Mouse (Mus musculus) T-helper 17 cell (primary cell): ENCODE results near the gene Foxred2.

Source experiments
- in situ Hi-C, 2 experiments: fragments of 300-600 bp; cut with MboI, MseI; formaldehyde crosslinking; loops; 1 replicate in 1 of 2; 2 replicates in 1 of 2; pipeline ENCODE4 v1.15.1; 2025; ENCODE audit warnings: high pct_unique_total_duplicates in 2 of 2

Gene Foxred2

GRCm38 (mm10) chr15:77956404-77956901 lies at the start of gene Foxred2:
Foxred2 (minus strand) TSS chr15:77956722.
- in situ Hi-C loops: loop anchor here (25.0 kb wide), 2 partner anchors 981 to 1731 kb away; partner anchors contain the start of genes Gtpbp1 (in 1 of the 2), Josd1 (in 1 of the 2), Lgals1 (in 1 of the 2) and Nol12 (in 1 of the 2)

- in situ Hi-C loops: no loop called here
Observed at GRCm38 (mm10) chr15:78003929-78004328, 47.4 kb upstream of the Foxred2 start.

GRCm38 (mm10) chr15:78001400-78001799 lies 44.9 kb upstream of the Foxred2 start:
- in situ Hi-C loops: no loop called here

- in situ Hi-C loops: loop anchor here in 1 of 2 experiments (25.0 kb wide), 1 partner anchor 549 kb away; the partner anchor contains the start of genes C1qtnf6 and Sstr3
Observed at GRCm38 (mm10) chr15:77988541-77988940, 32.0 kb upstream of the Foxred2 start.

- in situ Hi-C loops: loop anchor here in 1 of 2 experiments (25.0 kb wide), 1 partner anchor 554 kb away; the partner anchor contains the start of genes C1qtnf6 and Sstr3
Observed at GRCm38 (mm10) chr15:77983391-77983790, 26.9 kb upstream of the Foxred2 start.

- in situ Hi-C loops: loop anchor here in 1 of 2 experiments (25.0 kb wide), 1 partner anchor 555 kb away; the partner anchor contains the start of genes C1qtnf6 and Sstr3
Observed at GRCm38 (mm10) chr15:77982195-77982939, 25.8 kb upstream of the Foxred2 start.

GRCm38 (mm10) chr15:77981181-77981680 lies 24.7 kb upstream of the Foxred2 start:
- in situ Hi-C loops: loop anchor here in 1 of 2 experiments (25.0 kb wide), 1 partner anchor 556 kb away; the partner anchor contains the start of genes C1qtnf6 and Sstr3

- in situ Hi-C loops: loop anchor here in 1 of 2 experiments (25.0 kb wide), 1 partner anchor 558 kb away; the partner anchor contains the start of genes C1qtnf6 and Sstr3
Observed at GRCm38 (mm10) chr15:77979427-77979865, 22.9 kb upstream of the Foxred2 start.

GRCm38 (mm10) chr15:77977663-77978062 lies 21.1 kb upstream of the Foxred2 start:
- in situ Hi-C loops: loop anchor here in 1 of 2 experiments (25.0 kb wide), 1 partner anchor 560 kb away; the partner anchor contains the start of genes C1qtnf6 and Sstr3

- in situ Hi-C loops: loop anchor here (25.0 kb wide), 2 partner anchors 963 to 1713 kb away; partner anchors contain the start of genes Gtpbp1 (in 1 of the 2), Josd1 (in 1 of the 2), Lgals1 (in 1 of the 2) and Nol12 (in 1 of the 2)
Observed at GRCm38 (mm10) chr15:77974165-77974841, 17.8 kb upstream of the Foxred2 start.

- in situ Hi-C loops: loop anchor here (25.0 kb wide), 2 partner anchors 967 to 1717 kb away; partner anchors contain the start of genes Gtpbp1 (in 1 of the 2), Josd1 (in 1 of the 2), Lgals1 (in 1 of the 2) and Nol12 (in 1 of the 2)
Observed at GRCm38 (mm10) chr15:77970470-77971292, 14.2 kb upstream of the Foxred2 start, which contains the start of gene Eif3d. Eif3d (minus strand) TSS chr15:77970813.

GRCm38 (mm10) chr15:77969940-77970469 lies 13.5 kb upstream of the Foxred2 start:
- in situ Hi-C loops: loop anchor here (25.0 kb wide), 2 partner anchors 967 to 1717 kb away; partner anchors contain the start of genes Gtpbp1 (in 1 of the 2), Josd1 (in 1 of the 2), Lgals1 (in 1 of the 2) and Nol12 (in 1 of the 2)

GRCm38 (mm10) chr15:77965117-77965528 lies 8.6 kb upstream of the Foxred2 start:
- in situ Hi-C loops: loop anchor here (25.0 kb wide), 2 partner anchors 972 to 1722 kb away; partner anchors contain the start of genes Gtpbp1 (in 1 of the 2), Josd1 (in 1 of the 2), Lgals1 (in 1 of the 2) and Nol12 (in 1 of the 2)

- in situ Hi-C loops: loop anchor here (25.0 kb wide), 2 partner anchors 975 to 1725 kb away; partner anchors contain the start of genes Gtpbp1 (in 1 of the 2), Josd1 (in 1 of the 2), Lgals1 (in 1 of the 2) and Nol12 (in 1 of the 2)
Observed at GRCm38 (mm10) chr15:77962447-77962846, 5.9 kb upstream of the Foxred2 start.

GRCm38 (mm10) chr15:77960693-77961092 lies 4.2 kb upstream of the Foxred2 start:
- in situ Hi-C loops: loop anchor here (25.0 kb wide), 2 partner anchors 977 to 1727 kb away; partner anchors contain the start of genes Gtpbp1 (in 1 of the 2), Josd1 (in 1 of the 2), Lgals1 (in 1 of the 2) and Nol12 (in 1 of the 2)

- in situ Hi-C loops: loop anchor here (25.0 kb wide), 2 partner anchors 979 to 1729 kb away; partner anchors contain the start of genes Gtpbp1 (in 1 of the 2), Josd1 (in 1 of the 2), Lgals1 (in 1 of the 2) and Nol12 (in 1 of the 2)
Observed at GRCm38 (mm10) chr15:77958071-77958470, 1.5 kb upstream of the Foxred2 start.

GRCm38 (mm10) chr15:77957625-77958024 lies 1.1 kb upstream of the Foxred2 start:
- in situ Hi-C loops: loop anchor here (25.0 kb wide), 2 partner anchors 980 to 1730 kb away; partner anchors contain the start of genes Gtpbp1 (in 1 of the 2), Josd1 (in 1 of the 2), Lgals1 (in 1 of the 2) and Nol12 (in 1 of the 2)
